In the genomic region with DNA sequence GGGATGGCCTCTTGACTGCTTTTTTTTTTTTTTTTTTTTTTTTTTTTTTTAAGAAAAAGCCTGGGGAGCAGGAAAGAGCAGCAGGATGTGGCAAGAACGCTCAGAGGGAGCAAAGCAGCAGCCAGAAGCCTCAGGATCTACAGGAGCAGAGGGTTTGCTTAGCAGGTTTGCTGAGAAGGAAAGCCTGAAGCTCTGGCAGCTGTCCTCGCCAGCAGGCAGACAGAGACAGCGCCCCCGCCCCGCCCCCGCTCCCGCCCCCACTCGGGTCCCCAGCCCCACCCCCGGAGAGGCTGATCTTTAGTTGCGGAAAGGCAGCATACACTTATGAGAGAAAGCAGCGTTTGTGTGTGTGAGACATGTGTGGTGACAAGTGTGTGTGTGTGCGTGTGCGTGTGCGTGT, we compare ENCODE assay signal across 7 mouse cellular contexts. TPM values are rescaled to one million over a fixed set of nuclear protein-coding genes. Genes with fewer than 3 reads are reported as not detected.
A peak's percentile ranks its signal among the peaks of the same experiment; 100 is the strongest.
DNase-seq lines count a peak whose midpoint lies in the region; ATAC-seq and TF ChIP-seq lines count a peak whose summit lies in the region.

No protein-coding gene starts in this region.

- intact Hi-C loops in left cerebral cortex, postnatal 4 days (cut with DNase I), result loop anchor here (5.0 to 10.0 kb wide), 2 partner anchors 40 to 212 kb away; partner anchors contain the start of gene Gpt2
- intact Hi-C loops in left cerebral cortex, adult 2 months (cut with DNase I), result loop anchor here (2.0 to 10.0 kb wide), 2 partner anchors 20 to 1452 kb away; partner anchors contain the start of gene 4921524J17Rik

- peaks cover 21% of the 10 kb centered on the region for H3K4me1 ChIP-seq in forebrain, embryonic 10.5 days
- peaks cover 6% of the 10 kb centered on the region; the same call in 1 of the 2 replicates for H3K4me1 ChIP-seq in intestine, embryonic 14.5 days (replicated peaks; ENCODE audit: control insufficient read depth, insufficient read depth, low read length)

- H3K4me3 ChIP-seq in left cerebral cortex, adult 2 months, result no peak overlapping the region
- H3K4me3 ChIP-seq in forebrain, embryonic 10.5 days, result no peak overlapping the region
- H3K4me3 ChIP-seq in intestine, embryonic 14.5 days (ENCODE audit: low read depth, low read length), result no peak overlapping the region

- ATAC-seq in intestine, embryonic 14.5 days (replicated peaks; ENCODE audit: low FRiP score, low TSS enrichment, low read depth), result 0 out of 2 replicates have a peak, but pooled peaks have one; percentile 16
- ATAC-seq in activated CD4-positive, CD25-positive, alpha-beta regulatory T cell, adult 4 months, result no peak

- H3K9me3 ChIP-seq in forebrain, embryonic 10.5 days, result no peaks in the 10 kb centered on the region
- no peaks in the 10 kb centered on the region for H3K9me3 ChIP-seq in intestine, embryonic 14.5 days (ENCODE audit: control insufficient read depth, low read length)

- H3K4me2 ChIP-seq in intestine, embryonic 14.5 days (ENCODE audit: low read length), result peak overlapping the region; percentile 25

- no peaks in the 10 kb centered on the region for H3K36me3 ChIP-seq in forebrain, embryonic 10.5 days (replicated peaks)
- no peaks in the 10 kb centered on the region for H3K36me3 ChIP-seq in intestine, embryonic 14.5 days (ENCODE audit: control insufficient read depth, insufficient read depth, low read length)

- peak; percentile 48 for DNase-seq in left cerebral cortex, postnatal 4 days
- DNase-seq in left cerebral cortex, adult 2 months (ENCODE audit: extremely low spot score in 1 of 2, low spot score in 2 of 2), result no peak
- peak; percentile 25 for DNase-seq in forebrain, embryonic 10.5 days (ENCODE audit: extremely low spot score, low spot score)
- peak; percentile 68 for DNase-seq in intestine, embryonic 14.5 days (ENCODE audit: low spot score)
- DNase-seq in neural tube, embryonic 10.5 days (ENCODE audit: extremely low spot score, low spot score), result peak; percentile 32
- no peak for DNase-seq in cerebellum, adult 8-10 months

- H3K27ac ChIP-seq in left cerebral cortex, adult 2 months, result no peak overlapping the region
- H3K27ac ChIP-seq in forebrain, embryonic 10.5 days, result peak overlapping the region; percentile 66
- no peak overlapping the region for H3K27ac ChIP-seq in intestine, embryonic 14.5 days (ENCODE audit: low read depth)

- TF ChIP-seq CTCF in left cerebral cortex, adult 2 months (IDR thresholded peaks at IDR 0.05), result no peak

- no peak overlapping the region for H3K9ac ChIP-seq in intestine, embryonic 14.5 days (ENCODE audit: low read length)

- 22% methylated on average over 14 of the region's 14 CpGs for WGBS in forebrain, embryonic 10.5 days
- 19% methylated on average over 14 of the region's 14 CpGs for WGBS in intestine, embryonic 14.5 days

- no peaks in the 10 kb centered on the region for H3K27me3 ChIP-seq in forebrain, embryonic 10.5 days (ENCODE audit: poor library complexity, severe bottlenecking)
- no peaks in the 10 kb centered on the region for H3K27me3 ChIP-seq in intestine, embryonic 14.5 days (replicated peaks; ENCODE audit: control insufficient read depth, insufficient read depth, low read length)

RNA-seq across cellular contexts. Expression of gene 4921524J17Rik, which starts 19.7 kb away (rescaled TPM):
- 10 to 100 TPM; 20.0 to 23.3 TPM for total RNA-seq in left cerebral cortex, postnatal 4 days (2021)
- 10 to 100 TPM in 1 of 2 experiments, 1 to 10 TPM in 1; 9.0 to 13.2 TPM for total RNA-seq in left cerebral cortex, adult 2 months (2021)
- 37.6 and 38.8 TPM in 2 replicates for polyA plus RNA-seq in forebrain, embryonic 10.5 days (2016; fragmentation: Nextera tagmentation; extraction: Ambion mirVana)
- polyA plus RNA-seq in intestine, embryonic 14.5 days (2014; fragmentation: Nextera tagmentation; extraction: Ambion mirVana), result 36.7 and 39.3 TPM in 2 replicates
- polyA plus RNA-seq in activated CD4-positive, CD25-positive, alpha-beta regulatory T cell, adult 4 months (2017; shearing (Covaris generic)), result 10 to 100 TPM; 68.8 to 82.9 TPM

RNA-seq across cellular contexts. Expression of gene Gpt2, which starts 40.0 kb away (rescaled TPM):
- 10 to 100 TPM; 40.0 to 40.9 TPM for total RNA-seq in left cerebral cortex, postnatal 4 days (2021)
- total RNA-seq in left cerebral cortex, adult 2 months (2021), result 10 to 100 TPM; 62.7 to 70.0 TPM
- 32.2 and 33.3 TPM in 2 replicates for polyA plus RNA-seq in forebrain, embryonic 10.5 days (2016; fragmentation: Nextera tagmentation; extraction: Ambion mirVana)
- 18.8 and 19.7 TPM in 2 replicates for polyA plus RNA-seq in intestine, embryonic 14.5 days (2014; fragmentation: Nextera tagmentation; extraction: Ambion mirVana)
- polyA plus RNA-seq in activated CD4-positive, CD25-positive, alpha-beta regulatory T cell, adult 4 months (2017; shearing (Covaris generic)), result under 1 TPM; 0.24 to 0.65 TPM

Comparison
In these comparisons a context has a peak if more than half of its experiments do, and no peak if none do; other contexts are left out.
1. DNase-seq: peak in left cerebral cortex, postnatal 4 days (single experiment), forebrain, embryonic 10.5 days (single experiment), intestine, embryonic 14.5 days (single experiment) and neural tube, embryonic 10.5 days (single experiment); none in left cerebral cortex, adult 2 months (0 of 2) and cerebellum, adult 8-10 months (single experiment).
2. RNA of gene Gpt2, which starts 40.0 kb away (polyA plus RNA-seq): 32.2 to 33.3 TPM in forebrain, embryonic 10.5 days and 18.8 to 19.7 TPM in intestine, embryonic 14.5 days; 0.24 to 0.65 TPM in activated CD4-positive, CD25-positive, alpha-beta regulatory T cell, adult 4 months; every median in the first group is over 10 times any median in the second.